Mouse (Mus musculus): ENCODE measurements around the gene Pdpn. TPM values are rescaled to one million over a fixed set of nuclear protein-coding genes. Genes with fewer than 3 reads are reported as not detected.
A peak's percentile ranks its signal among the peaks of the same experiment; 100 is the strongest.
"Not testable (repeated sequence)": the region's sequence is repeated elsewhere in the genome, so short reads cannot be mapped to it uniquely, and the experiment has no call there.

Gene Pdpn
- total RNA-seq (2021), result 10 to 100 TPM; 14.2 to 19.7 TPM
- long read RNA-seq, experiment 1, transcript Pdpn-201 (6 exons, 1,817 nt), result major isoform, 10 of 11 reads
- long read RNA-seq, experiment 1, partial matches to known transcripts, result 0 of 11 reads
- long read RNA-seq, experiment 1, other reads (novel, unspliced or antisense), result 1 of 11 reads
- long read RNA-seq, experiment 2, transcript Pdpn-201 (6 exons, 1,817 nt), result major isoform, 22 of 29 reads
- long read RNA-seq, experiment 2, partial matches to known transcripts, result 1 of 29 reads
- long read RNA-seq, experiment 2, other reads (novel, unspliced or antisense), result 6 of 29 reads

DNA sequence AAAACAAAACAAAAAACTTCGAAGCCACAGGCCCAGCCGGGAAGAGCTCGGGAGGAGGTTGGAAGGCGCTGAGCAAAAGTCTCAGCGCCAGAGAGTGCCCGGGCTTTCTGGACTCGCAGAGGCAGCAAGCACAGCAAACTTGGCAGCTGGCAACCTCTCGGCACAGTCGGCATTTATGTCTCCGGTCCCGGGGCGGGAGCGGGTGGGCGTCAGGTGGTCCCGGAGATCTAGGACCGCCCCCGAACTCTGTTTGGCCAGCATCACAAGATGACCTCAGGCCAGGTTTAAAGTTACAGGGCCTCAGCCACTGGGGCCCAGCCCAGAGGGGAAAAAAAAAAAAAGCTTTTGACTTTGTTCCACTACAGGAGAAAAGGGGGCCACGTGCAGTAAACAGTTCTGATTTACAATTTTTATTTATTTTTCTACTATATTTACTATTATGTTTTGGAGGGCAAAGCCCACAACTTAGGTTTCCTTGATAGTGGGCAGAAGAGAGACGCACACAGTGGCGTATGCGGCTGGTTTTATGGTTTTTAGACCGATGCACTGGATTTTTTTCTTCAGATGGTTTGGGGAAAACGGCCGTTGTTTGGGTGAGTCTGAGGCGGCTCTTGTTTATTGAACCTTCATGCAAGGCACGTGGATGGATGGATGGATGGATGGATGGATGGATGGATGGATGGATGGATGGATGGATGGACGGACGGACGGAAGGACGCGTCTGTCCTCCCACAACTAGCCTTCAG, at the start of gene Pdpn:
Gene Pdpn (minus strand): TSS at position 240 of the 746 bp plus-strand sequence.
- peak; percentile 39 to 58 for DNase-seq (ENCODE audit: low spot score in 2 of 2)

DNA sequence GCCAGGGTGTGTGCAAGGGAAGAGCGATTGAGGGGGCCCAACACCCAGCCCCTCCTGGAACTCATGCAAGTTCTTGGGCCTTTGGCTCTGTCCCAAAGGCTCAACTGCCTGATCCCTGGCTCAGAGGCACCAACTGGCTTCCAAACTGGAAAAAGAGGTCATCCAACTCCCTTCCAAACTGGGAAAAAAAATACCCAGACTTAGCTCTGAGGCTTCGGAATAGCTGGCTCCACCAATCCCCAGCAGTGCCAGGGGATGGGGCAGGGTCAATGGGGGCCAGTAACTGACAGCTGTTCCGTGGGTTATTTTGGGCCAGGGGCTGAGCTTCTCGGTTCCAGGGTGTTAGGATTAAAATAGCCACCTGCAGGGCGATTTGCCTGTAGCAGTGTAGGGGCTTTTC, 49.3 kb upstream of the Pdpn start:
- DNase-seq (ENCODE audit: low spot score in 2 of 2), result peak in 1 of 2 experiments; percentile 33

DNA sequence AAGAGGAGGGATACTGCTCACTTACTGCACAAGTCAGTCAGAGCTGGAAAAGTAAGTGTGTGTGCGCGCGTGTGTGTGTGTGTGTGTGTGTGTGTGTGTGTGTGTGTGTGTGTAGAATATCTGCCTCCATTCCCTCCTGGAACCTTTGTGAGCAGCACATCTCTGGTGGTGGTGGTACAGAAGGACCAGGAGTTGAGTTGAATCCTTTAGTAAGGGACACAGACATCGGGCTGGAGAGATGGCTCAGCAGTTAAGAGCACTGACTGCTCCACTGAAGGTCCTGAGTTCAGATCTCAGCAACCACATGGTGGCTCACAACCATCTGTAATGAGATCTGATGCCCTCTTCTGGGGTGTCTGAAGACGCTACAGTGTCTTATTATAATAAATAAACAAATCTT, 46.1 kb upstream of the Pdpn start:
- DNase-seq (ENCODE audit: low spot score in 2 of 2), result not testable (repeated sequence)

DNA sequence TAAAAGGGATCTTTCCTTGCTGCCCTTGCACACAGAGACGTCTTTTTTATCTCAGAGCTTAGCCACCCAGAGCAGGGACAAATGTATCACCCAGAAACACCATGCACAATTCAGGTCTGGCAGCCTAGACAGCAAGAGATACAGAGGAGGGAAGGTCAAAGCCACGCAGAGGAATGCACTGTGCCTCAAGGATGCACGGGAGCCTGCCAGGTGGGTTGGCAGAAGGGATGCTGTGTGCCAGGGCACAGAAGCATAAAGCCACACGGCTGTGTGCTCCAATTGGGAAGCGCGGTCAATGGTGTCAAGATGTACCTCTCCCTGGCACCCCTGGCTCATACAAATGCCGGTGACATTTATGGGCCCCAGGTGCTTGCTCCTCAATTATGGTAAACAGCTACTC, 42.1 kb upstream of the Pdpn start:
- no peak for DNase-seq (ENCODE audit: low spot score in 2 of 2)

DNA sequence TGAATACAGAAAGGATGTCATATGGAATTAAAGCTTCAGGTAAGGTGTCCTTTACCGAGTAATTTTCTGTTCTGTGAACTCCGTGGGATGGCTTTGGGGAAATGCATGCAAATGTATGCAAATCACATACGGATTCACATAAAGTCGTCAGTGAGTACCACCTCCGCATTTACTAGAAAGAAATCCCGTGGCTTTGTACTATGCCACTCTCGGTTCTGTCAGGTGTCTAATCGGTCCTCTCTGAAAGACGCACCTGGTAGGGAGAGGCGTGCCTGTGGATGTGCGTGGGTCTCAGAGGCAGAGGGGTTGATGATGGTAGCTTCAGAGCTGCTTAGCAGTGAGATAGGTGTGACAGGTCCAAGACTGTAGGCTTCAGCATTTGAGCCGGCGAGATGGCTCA, 40.4 kb upstream of the Pdpn start:
- no peak for DNase-seq (ENCODE audit: low spot score in 2 of 2)

DNA sequence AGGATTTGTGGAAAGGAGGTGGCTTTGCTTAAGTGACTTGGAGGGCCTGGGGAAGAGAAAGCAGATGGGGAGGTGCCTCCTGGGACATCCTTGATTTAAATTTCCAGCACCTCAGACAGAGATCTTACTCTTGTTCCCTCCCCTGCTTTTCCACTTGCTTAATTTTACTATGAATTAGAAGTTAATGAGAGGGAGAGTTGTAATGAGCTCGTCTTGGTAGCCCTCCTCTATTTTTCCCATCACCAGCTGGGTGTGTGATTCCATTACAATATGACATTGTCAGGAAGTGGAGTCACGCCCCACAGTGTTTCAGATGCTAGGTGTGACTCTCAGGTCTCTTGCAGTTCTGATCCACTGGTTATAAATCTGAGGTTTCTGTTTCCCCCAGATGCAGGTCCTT, 36.7 kb upstream of the Pdpn start:
- no peak for DNase-seq (ENCODE audit: low spot score in 2 of 2)

DNA sequence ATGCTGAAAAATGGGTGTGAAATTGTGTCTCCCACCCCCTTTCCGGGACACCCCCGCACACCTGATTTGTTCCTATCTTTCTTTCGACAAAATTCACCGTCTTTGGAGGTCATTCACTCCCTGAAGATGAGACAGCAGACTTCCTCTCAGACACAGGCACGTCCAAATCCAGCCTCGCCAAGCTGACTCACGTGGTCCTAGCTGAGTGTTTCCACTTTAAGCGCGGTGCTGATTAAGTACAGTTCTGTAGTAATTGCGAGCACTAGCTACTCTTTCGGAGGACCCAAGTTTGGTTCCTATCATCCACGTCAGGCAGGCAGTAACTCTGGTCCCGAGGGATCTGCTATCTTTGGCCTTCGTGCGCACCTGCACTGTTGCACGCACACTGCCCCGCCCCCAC, 35.6 kb upstream of the Pdpn start:
- no peak for DNase-seq (ENCODE audit: low spot score in 2 of 2)

DNA sequence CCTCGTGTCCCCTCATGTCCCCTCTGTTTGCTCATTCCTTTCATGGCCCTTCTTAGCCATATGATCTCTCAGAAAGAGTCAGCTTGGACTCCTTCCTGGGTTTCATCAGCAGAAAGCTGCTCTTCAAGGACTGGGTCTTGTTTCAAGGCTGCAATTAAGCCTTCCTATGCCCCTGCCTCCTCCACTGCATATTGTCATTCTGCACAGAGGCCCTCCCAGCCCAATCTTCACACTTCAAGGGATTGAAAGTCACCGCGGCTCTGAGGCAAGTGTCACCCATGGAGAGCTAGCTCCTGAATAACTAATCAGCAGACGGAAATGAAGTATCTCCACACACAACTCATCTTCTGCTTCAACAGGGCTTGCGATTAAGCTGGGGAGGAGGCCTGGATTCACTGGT, 34.8 kb upstream of the Pdpn start:
- DNase-seq (ENCODE audit: low spot score in 2 of 2), result no peak

DNA sequence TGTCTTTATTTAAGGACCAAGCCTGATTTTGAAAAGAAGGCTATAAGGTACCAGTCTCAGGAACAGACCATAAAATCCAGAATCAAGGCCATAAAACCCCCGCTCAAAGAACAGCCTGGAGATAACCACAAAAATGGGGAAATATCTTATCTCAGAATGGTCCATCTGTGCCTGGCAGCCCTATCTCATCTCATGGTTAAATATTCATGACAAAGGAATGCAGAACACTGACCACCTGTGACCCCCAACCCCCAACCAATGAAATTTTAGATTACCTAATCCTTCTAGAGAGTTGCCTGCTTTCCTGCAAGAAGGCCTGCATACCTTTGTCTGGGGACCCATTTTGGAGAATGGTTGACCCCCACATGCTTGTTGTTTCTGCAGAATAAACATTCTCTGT, 32.4 kb upstream of the Pdpn start:
- DNase-seq (ENCODE audit: low spot score in 2 of 2), result no peak

DNA sequence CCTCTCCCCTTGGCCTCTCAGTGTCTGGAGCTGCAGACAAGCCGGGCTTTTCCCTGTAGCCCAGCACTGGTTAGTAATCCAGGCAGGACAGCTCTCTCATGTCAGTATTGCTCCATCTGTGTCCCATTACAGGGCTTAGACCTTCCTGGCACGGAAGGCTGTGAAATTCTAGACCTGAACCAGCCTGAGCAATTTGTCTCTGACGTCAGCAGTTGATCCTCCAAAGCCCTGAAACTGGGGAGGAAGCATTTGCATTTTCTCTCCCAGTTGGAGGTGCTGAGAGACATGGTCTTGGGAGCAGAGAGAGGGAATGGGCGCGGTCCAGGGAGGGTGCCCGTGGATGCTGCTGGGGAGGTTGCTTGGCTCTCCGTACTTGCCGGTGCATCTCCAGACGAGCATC, 31.2 kb upstream of the Pdpn start:
- DNase-seq (ENCODE audit: low spot score in 2 of 2), result no peak

DNA sequence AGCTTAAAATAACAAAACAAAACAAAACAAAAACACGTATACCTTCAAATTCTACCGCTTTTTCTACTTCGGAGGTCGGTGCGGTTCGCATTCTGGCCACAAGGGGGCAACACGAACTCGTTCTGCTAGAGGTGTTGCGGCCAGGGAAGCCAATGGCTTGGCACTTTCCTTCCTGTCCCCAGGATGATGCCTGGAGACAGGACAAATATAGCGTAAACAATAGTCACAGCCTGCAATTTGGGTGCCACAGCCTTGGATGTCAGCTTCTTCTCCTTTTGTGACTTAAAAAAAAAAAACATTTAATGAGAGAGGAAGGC, 26.2 kb upstream of the Pdpn start:
- peak; percentile 79 to 80 for DNase-seq (ENCODE audit: low spot score in 2 of 2)

DNA sequence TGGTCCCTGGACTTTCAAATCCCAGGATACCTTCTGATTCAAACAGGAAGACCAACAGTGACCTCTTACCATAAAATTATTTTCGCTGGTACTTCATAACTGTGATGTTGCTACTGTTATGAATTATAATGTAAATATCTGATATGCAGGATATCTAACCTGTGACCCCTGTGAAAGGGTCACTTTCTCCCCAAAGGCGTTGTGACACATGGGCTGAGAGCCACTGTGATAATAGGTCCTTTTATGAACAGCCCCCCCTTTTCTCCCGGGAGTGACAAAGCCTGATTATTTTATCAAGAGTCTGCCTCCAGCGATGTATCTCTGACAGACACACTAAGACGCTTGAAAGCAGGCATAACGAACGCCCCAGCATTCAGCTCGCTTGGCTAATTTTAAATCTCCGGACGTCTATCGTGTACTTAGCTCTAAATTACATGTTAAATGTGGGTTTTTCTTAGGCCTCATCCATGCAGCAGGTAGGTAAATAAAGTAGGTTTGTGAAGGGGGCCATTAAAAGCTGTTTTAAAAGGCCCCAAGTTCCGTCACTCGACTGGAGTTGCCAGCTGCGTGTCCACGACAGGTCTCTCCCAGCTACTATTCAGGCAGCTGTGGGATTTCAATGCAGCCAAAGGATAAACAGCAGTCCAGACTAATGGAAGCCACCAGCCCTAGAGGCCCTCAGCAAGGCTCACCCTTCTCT, 25.7 kb upstream of the Pdpn start:
- peak in 1 of 2 experiments; percentile 15 for DNase-seq (ENCODE audit: low spot score in 2 of 2)

DNA sequence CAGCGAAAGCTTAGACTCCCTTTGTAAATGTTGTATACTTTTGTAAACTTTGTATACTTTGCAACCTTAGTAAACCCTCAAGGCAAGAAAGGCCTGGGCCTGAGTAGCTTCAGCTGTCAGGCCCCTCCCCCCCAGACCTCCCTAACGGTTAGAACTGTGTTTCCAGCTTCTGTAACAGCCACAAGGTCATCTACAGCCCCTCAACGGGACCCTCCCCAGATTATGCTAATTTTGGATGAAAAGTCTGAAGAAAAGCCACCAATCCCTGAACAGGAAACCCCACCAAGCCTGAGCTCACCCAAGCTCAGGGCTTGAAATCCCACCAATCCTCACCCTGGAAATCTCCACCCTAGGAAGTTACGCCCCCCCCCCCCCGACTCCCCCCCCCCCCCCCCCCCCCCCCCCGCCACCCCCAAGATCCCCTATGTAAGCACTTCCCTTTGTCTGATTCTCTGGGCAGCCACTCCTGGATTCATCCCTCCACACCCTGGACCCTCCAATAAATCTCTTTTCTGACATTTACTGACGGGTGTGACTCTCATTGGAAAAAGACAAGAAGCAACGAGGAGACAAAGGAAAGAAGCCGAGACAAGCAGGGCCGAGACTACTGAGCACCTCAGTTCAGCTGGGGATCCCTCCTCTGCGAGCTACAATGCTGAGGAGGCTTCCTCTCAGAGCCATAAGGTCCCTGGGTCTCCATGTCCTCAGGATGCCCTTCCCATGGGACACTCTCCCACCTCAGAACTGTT, 25.0 kb upstream of the Pdpn start:
- no peak for DNase-seq (ENCODE audit: low spot score in 2 of 2)

DNA sequence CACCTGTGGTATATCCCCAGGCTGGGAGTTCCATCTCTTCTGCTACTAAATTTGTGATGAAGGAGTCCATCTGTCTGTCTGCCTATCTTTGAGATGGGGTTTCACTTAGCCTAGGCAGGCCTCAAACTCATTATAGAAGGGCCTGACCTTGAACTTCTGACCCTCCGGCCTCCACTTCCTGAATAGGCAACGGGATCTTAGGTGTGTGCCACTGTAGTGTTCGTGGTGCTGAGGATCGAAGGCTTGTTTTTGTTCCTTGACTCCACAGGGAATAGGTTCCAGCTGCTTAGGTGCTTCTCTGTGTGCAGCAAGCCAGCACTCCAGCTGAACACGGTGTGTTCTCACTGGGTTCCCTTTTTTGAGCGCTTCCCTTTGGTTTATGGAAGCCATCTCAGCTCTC, 13.9 kb upstream of the Pdpn start:
- no peak for DNase-seq (ENCODE audit: low spot score in 2 of 2)

DNA sequence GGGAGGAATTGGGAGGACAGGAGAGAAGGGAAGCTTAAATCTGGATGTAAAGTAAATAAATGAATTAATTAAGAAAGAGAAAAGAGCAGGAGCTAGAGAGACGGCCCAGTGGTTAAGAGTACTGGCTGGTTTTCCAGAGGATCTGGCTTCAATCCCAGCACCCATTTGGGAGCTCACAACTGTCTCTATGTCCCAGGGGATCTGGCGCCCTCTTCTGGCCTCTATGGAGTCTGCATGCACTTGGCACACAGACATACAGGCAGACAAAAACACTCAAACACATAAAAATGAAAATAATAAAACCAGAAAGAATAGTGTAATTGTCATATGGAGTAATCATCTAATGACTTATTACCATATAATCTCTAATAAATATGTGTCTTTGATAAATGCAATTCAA, 12.0 kb upstream of the Pdpn start:
- DNase-seq (ENCODE audit: low spot score in 2 of 2), result peak in 1 of 2 experiments; percentile 28

DNA sequence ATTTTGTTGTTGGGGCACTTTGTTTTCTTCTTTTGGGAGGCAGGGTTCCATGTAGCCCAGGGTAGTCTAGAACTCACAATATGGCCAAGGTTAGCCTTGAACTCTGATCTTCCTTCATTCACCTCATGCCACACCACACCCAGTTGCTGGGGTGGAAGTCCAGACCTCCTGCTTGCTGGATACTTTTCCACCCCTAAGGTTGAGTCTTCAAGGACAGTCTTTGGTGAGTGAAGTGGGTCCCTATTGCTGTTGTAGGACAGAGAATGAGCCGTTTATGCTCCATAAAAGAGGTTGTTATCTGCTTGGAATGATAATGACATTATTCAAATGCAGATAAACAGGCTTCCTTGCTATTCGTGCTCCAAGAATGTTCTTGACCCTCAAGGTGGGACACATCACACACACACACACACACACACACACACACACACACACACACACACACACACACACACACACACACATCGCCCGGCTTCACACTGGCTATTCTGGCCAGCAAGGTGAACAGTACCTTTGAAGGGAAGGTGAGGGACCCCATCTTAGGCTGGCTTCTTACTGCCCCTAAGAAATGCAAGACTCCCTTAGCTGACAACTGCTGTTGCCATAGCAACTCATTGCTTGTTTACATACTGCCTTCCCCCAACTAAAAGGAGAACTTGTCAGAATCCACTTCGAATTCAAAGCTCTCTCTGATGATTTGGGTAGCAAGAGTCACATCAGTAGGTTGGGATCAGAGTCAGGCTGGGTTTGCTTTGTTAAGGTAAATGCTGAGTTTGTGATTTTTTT, 6.8 kb upstream of the Pdpn start:
- no peak for DNase-seq (ENCODE audit: low spot score in 2 of 2)

DNA sequence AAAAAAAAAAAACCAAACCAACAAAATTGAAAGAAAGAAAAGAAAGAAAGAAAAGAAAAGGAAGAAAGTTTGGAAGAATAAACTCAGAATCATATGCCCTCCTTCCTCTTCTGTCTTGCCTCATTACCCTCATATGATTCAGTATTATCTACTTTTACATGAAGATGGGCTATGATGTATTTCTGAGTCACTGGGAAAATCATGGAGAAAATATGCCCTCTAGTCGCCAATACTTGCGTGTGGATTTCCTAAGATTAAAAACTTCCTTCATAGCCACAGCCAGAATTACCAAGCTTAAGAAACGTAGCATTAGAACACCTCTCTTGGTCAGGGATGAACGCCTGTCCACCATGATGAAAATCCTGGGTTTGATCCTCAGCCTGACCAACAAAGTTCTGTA, 5.7 kb upstream of the Pdpn start:
- no peak for DNase-seq (ENCODE audit: low spot score in 2 of 2)

DNA sequence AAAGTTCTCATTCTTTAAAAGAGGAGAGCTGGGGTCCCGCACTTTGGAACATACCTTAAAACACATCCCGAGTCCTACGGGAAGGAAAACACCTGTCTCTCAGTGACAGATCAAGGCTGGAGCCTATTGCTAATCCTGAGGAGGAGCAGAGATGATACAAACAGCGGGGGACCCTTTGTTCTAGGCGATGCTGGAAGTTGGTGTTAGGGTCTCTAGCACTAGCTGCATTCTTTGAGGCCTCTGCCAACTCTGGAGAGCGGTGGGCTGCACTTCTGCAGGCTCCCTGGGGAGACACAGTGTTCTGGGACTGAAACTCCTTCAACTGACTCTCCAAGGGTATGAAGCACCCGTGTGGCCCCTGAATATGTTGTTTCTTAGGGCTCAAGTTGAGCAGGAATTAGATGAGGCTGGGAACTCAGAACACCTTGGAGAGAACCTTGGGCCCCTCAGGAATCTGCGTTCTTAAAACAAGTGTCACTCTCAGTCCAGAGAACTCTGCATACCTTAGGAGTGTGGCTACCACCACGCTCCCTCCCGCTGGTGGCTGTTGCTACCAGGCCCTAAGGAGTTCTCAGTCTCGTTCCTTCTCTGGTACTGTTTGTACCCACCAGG, 3.0 kb upstream of the Pdpn start:
- no peak for DNase-seq (ENCODE audit: low spot score in 2 of 2)

DNA sequence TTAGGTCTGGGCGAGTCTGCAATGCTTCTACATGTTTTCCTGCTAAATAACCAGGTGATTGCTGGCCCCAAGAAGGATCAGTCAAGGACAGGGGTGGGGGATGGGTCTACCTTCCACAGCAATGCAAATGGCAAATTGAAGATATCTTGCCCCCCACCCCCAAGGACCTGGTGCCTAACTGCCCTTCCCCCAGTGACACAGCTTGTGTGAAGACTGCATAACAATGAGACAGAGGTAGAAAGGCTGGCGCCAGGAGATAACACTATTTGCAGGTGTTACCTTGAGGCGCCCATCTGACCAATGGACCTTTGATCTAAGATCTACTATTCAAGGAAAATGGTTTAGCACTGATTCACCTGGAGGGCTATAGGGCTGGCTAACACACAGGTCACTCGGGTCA, 2.5 kb upstream of the Pdpn start:
- DNase-seq (ENCODE audit: low spot score in 2 of 2), result no peak

DNA sequence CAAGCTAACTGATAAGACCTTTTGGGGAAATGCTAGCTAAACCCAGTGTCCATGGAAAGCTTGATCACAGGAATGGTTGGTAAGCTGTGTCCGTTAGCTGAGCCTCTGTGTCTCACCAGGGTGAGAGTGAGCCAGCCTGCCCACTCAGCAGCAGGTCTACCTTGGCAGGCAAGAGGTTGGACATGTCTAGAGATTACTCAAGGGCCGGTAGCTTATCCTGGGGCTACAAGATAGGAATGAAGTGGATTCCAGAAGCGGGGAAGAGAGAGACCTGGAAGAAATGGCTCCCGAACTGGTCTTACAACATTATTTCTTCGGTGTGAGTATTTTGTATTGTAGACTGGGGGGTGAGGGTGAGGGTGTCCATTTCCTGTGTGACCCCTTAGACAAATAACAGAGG, 1.7 kb upstream of the Pdpn start:
- no peak for DNase-seq (ENCODE audit: low spot score in 2 of 2)
